Mouse (Mus musculus) G1E (cell line): ENCODE results near the gene Sugt1.

Experiments
- CTCF ChIP-seq: IDR thresholded peaks from 2 replicates; pipeline ENCODE4 v1.5.1; 2012; ENCODE audit warnings: low read depth, low read length, inconsistent platforms, mixed read lengths
- GATA1 ChIP-seq: IDR thresholded peaks from 2 replicates; pipeline ENCODE4 v1.6.1; 2012; ENCODE audit warnings: borderline replicate concordance, low read length, inconsistent platforms, mixed read lengths
- TAL1 ChIP-seq: conservative IDR thresholded peaks from 2 replicates; pipeline ENCODE4 v1.6.1; 2012; ENCODE audit warnings: low read depth, low read length, inconsistent platforms, mixed read lengths

DNA sequence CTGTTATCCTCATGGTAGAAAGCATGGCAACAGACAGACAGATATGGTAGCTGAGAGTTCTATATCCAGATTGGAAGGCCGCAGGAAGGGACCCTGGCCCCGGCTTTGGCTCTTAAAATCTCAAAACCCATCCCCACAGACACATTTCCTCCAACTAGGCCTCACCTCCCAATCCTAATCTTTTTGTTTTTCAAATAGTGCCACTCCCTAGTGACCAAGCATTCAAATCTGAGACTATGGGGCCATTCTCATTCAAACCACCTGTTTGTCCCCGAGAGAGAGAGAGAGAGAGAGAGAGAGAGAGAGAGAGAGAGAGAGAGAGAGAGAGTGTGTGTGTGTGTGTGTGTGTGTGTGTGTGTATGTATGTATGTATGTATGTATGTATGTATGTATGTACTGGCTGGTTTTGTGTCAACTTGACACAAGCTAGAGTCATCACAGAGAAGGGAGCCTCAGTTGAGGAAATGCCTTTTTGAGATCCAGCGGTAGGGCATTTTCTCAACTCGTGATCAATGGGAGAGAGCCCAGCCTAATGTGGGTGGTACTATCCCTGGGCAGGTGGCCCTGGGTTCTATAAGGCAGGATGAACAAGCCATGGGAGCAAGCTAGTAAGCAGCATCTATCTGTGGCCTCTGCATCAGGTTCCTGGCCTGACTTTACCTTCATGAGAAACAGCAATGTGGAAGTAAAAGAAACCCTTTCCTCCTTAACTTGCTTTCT, 3.8 kb upstream of the Sugt1 start:
- TF ChIP-seq CTCF (no peak), TAL1 (no peak), GATA1 (no peak)
